Mouse (Mus musculus): ENCODE measurements around the gene Pias4. TPM values are rescaled to one million over a fixed set of nuclear protein-coding genes. Genes with fewer than 3 reads are reported as not detected.

Pias4 gene
- polyA plus RNA-seq, 1 experiment from 2014 or later = 34.7 TPM

DNA sequence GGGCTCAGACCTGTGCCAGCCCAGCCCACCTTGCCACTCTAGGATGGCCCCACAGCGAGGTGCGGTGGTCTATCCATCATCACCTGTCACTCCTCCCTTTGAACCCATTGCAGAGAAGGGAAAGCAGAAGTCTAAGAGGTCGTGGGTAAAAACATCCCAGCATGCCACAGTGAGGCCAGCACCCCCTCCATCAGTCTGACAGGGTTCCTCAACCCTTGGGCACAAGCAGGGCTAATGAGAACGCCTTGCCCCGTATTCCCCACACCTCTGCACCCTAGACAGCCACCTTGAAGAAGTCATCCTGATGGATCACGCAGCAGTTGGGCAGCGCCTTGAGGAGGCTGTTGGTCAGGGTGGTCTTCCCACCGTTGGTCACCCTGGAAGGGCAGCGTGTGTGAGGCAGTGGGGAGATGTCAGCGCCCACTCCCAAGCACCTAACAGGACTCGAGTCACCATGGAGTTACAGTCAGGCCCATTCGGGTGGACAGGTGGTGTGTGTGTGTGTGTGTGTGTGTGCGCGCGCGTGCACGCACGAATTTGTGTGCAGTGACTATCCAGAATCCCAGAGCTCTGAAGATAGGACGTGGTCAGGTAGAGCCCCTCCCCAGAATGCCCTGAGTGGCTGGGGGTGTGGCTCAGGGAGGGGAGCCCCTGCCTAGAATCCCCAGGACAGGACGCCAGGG lies 33.0 kb upstream of the Pias4 start:
- peak overlapping the region; percentile 55; the same call in 1 of the 2 replicates for H3K4me2 ChIP-seq (ENCODE audit: low read depth, low read length)
- H3K9me3 ChIP-seq (replicated peaks; ENCODE audit: control insufficient read depth, low read length) = no peaks in the 10 kb centered on the region
- no peak overlapping the region for H3K4me3 ChIP-seq (ENCODE audit: low read length)
- peak overlapping the region; percentile 96 for H3K27ac ChIP-seq (ENCODE audit: low read length)
- H3K27me3 ChIP-seq (ENCODE audit: control insufficient read depth, insufficient read depth, low read length) = 0 out of 2 replicates have a peak, but pooled peaks cover under 1% of the 10 kb centered on the region
- no peak for ATAC-seq (replicated peaks; ENCODE audit: extremely low read depth, insufficient read depth, low FRiP score)
- 57% methylated on average over 20 of the region's 20 CpGs for WGBS
- H3K36me3 ChIP-seq (ENCODE audit: control insufficient read depth, insufficient read depth) = no peaks in the 10 kb centered on the region
- H3K4me1 ChIP-seq (ENCODE audit: control insufficient read depth, insufficient read depth, low read length) = peaks cover 42% of the 10 kb centered on the region
- peak overlapping the region; percentile 75 for H3K9ac ChIP-seq (ENCODE audit: low read length)

DNA sequence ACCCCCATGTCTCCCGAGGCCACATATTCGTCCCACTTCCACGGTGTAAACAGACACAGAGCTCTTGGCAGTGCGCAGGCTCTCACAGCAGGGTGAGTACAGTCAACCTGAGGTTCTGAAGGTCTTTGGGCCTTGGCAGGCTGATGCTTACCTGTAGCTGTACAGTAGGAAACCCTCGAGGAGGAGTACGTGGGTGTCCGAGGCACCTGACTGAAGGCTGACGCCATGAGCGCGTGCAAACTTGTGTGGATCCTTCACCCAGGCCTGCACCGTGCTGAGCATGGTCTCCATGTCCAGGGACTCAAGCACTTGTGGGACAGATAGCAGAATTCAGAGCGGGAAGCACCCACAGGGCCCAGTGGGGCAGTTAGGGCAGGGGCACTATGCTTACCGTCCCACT lies 32.4 kb upstream of the Pias4 start:
- no peak for ATAC-seq (replicated peaks; ENCODE audit: extremely low read depth, insufficient read depth, low FRiP score)
- Histone ChIP-seq H3K9me3 (replicated peaks; ENCODE audit: control insufficient read depth, low read length) (no peaks in the 10 kb centered on the region), H3K4me1 (ENCODE audit: control insufficient read depth, insufficient read depth, low read length) (peaks cover 42% of the 10 kb centered on the region), H3K4me2 (ENCODE audit: low read depth, low read length) (peak overlapping the region; percentile 7; the same call in 1 of the 2 replicates), H3K27ac (ENCODE audit: low read length) (peak overlapping the region; percentile 96), H3K4me3 (ENCODE audit: low read length) (no peak overlapping the region), H3K9ac (ENCODE audit: low read length) (peak overlapping the region; percentile 75), H3K27me3 (ENCODE audit: control insufficient read depth, insufficient read depth, low read length) (0 out of 2 replicates have a peak, but pooled peaks cover 5% of the 10 kb centered on the region), H3K36me3 (ENCODE audit: control insufficient read depth, insufficient read depth) (no peaks in the 10 kb centered on the region)
- WGBS = 69% methylated on average over 13 of the region's 13 CpGs

DNA sequence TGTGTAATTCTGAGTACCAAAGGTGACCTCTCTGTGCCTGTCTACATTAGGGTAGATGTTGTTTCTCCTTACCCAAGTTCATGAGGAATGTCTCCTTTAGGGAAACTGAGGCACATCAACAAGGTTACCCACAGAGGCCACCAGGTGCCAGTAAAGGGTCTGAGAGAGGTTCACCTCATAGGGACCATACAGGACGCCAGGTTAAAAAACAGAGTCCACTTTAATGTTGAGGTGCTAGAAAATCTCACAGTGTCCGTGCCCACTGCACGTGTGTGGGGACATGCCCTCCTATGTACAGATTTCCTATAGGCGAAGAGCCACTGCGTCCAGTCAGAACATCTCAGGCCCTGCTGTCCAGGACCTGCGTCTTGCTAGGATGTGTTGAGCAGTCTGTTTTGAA lies 31.3 kb upstream of the Pias4 start:
- H3K9me3 ChIP-seq (replicated peaks; ENCODE audit: control insufficient read depth, low read length) = no peaks in the 10 kb centered on the region
- H3K4me3 ChIP-seq (ENCODE audit: low read length) = no peak overlapping the region
- ATAC-seq (replicated peaks; ENCODE audit: extremely low read depth, insufficient read depth, low FRiP score) = no peak
- H3K27ac ChIP-seq (ENCODE audit: low read length) = peak overlapping the region; percentile 96
- 0 out of 2 replicates have a peak, but pooled peaks cover 7% of the 10 kb centered on the region for H3K27me3 ChIP-seq (ENCODE audit: control insufficient read depth, insufficient read depth, low read length)
- peaks cover 44% of the 10 kb centered on the region for H3K4me1 ChIP-seq (ENCODE audit: control insufficient read depth, insufficient read depth, low read length)
- WGBS = 78% methylated on average over 6 of the region's 6 CpGs
- H3K4me2 ChIP-seq (ENCODE audit: low read depth, low read length) = peak overlapping the region; percentile 7; the same call in 1 of the 2 replicates
- no peaks in the 10 kb centered on the region for H3K36me3 ChIP-seq (ENCODE audit: control insufficient read depth, insufficient read depth)
- H3K9ac ChIP-seq (ENCODE audit: low read length) = peak overlapping the region; percentile 75

DNA sequence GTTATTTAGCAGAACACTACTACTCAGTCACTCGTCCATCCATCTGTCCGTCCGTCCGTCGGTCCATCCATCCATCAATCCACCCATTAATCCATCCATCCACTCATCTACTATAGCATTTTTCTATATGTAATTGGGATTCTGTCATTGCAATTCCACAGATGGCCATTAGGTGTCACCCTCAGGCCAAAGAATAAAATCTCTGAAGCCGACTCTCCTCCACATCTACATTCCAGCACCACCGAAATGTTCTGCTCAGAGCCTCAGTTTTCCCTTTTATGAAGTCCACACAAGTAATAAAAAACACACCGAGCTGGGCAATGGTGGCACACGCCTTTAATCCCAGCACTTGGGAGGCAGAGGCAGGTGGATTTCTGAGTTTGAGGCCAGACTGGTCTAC lies 30.5 kb upstream of the Pias4 start:
- peak overlapping the region; percentile 36; the same call in 1 of the 2 replicates for H3K4me2 ChIP-seq (ENCODE audit: low read depth, low read length)
- H3K4me1 ChIP-seq (ENCODE audit: control insufficient read depth, insufficient read depth, low read length) = peaks cover 42% of the 10 kb centered on the region
- no peak for ATAC-seq (replicated peaks; ENCODE audit: extremely low read depth, insufficient read depth, low FRiP score)
- peak overlapping the region; percentile 96 for H3K27ac ChIP-seq (ENCODE audit: low read length)
- H3K9me3 ChIP-seq (replicated peaks; ENCODE audit: control insufficient read depth, low read length) = no peaks in the 10 kb centered on the region
- no peak overlapping the region for H3K4me3 ChIP-seq (ENCODE audit: low read length)
- H3K36me3 ChIP-seq (ENCODE audit: control insufficient read depth, insufficient read depth) = no peaks in the 10 kb centered on the region
- peak overlapping the region; percentile 86 for H3K9ac ChIP-seq (ENCODE audit: low read length)
- WGBS = 2% methylated on average over 9 of the region's 9 CpGs
- H3K27me3 ChIP-seq (ENCODE audit: control insufficient read depth, insufficient read depth, low read length) = 0 out of 2 replicates have a peak, but pooled peaks cover 7% of the 10 kb centered on the region

DNA sequence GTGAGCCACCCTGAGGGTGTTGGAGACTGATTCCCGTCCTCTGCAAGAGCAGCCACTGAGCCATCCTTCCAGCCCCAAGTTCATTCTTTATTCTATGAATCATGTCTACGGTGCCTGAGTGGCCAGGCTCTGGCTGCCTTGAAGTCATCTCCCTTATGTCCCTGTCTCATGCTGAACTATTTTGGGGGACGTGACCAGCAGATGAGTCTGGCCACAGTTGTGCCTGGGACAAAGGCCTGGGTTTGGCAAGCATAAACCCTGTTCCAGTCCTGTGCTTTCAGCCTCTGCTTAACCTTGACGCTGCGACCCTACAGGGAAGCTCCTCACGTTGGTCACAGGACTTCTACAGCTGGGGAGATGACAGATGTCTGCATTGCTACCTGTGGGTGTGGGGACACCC lies 29.6 kb upstream of the Pias4 start:
- no peaks in the 10 kb centered on the region for H3K36me3 ChIP-seq (ENCODE audit: control insufficient read depth, insufficient read depth)
- ATAC-seq (replicated peaks; ENCODE audit: extremely low read depth, insufficient read depth, low FRiP score) = no peak
- 0 out of 2 replicates have a peak, but pooled peaks cover 7% of the 10 kb centered on the region for H3K27me3 ChIP-seq (ENCODE audit: control insufficient read depth, insufficient read depth, low read length)
- H3K4me2 ChIP-seq (ENCODE audit: low read depth, low read length) = peak overlapping the region; percentile 77
- H3K4me3 ChIP-seq (ENCODE audit: low read length) = peak overlapping the region; percentile 61
- H3K4me1 ChIP-seq (ENCODE audit: control insufficient read depth, insufficient read depth, low read length) = peaks cover 40% of the 10 kb centered on the region
- WGBS = 29% methylated on average over 6 of the region's 6 CpGs
- peak overlapping the region; percentile 100 for H3K27ac ChIP-seq (ENCODE audit: low read length)
- peak overlapping the region; percentile 86 for H3K9ac ChIP-seq (ENCODE audit: low read length)
- no peaks in the 10 kb centered on the region for H3K9me3 ChIP-seq (replicated peaks; ENCODE audit: control insufficient read depth, low read length)

DNA sequence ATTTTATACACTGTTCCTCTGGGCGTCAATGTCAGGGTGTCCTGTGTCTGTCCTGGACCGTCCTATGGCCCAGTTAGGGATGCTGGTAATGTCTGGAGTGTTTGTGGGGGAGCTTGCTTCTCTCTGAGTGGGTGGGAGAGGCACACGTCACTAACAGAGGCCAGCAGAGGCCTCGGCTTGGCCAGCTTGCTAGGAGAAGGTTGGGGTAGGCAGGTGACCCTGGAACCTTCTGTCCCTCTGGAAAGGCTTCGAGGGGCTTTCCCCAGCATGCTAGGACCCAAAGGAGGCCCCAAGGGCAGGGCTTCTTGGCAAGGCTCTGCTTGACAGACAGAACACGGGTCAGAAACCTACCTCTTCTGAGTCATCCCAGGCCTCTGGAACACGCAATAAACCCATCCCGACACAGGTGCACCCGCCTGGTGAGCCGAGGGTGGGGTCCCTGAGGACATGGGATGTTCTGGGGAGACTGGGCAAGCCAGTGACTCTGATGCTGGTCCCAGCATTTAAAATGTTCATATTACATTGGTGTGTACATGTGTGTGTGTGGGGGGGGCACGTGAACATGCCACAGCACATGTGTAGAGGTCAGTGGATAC lies 28.8 kb upstream of the Pias4 start:
- ATAC-seq (replicated peaks; ENCODE audit: extremely low read depth, insufficient read depth, low FRiP score) = no peak
- H3K36me3 ChIP-seq (ENCODE audit: control insufficient read depth, insufficient read depth) = no peaks in the 10 kb centered on the region
- peaks cover 43% of the 10 kb centered on the region for H3K4me1 ChIP-seq (ENCODE audit: control insufficient read depth, insufficient read depth, low read length)
- H3K4me3 ChIP-seq (ENCODE audit: low read length) = peak overlapping the region; percentile 61
- no peaks in the 10 kb centered on the region for H3K9me3 ChIP-seq (replicated peaks; ENCODE audit: control insufficient read depth, low read length)
- 0 out of 2 replicates have a peak, but pooled peaks cover 7% of the 10 kb centered on the region for H3K27me3 ChIP-seq (ENCODE audit: control insufficient read depth, insufficient read depth, low read length)
- 42% methylated on average over 11 of the region's 11 CpGs for WGBS
- H3K4me2 ChIP-seq (ENCODE audit: low read depth, low read length) = peak overlapping the region; percentile 77
- H3K9ac ChIP-seq (ENCODE audit: low read length) = peak overlapping the region; percentile 86
- peak overlapping the region; percentile 100 for H3K27ac ChIP-seq (ENCODE audit: low read length)

DNA sequence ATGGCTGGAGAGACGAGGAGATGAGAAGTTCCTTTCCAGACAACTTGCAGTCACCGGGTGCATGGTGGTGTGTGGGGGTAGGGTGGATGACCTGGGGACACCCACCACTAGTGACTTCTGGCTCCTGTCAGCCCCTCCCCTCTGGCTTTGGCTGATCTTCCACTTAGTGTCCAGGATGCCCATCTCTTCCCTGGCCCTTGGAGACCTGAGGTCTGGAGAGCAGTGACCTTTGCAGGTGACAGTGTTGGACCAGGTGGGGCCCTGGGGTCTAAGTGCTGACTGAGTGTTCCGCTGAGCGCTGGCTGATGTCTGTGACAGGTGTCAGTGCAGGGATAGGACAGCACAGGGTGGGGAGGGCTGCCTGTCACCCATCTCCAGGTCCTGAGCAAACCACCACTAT lies 27.6 kb upstream of the Pias4 start:
- Histone ChIP-seq H3K4me2 (ENCODE audit: low read depth, low read length) (peak overlapping the region; percentile 77), H3K27ac (ENCODE audit: low read length) (peak overlapping the region; percentile 100), H3K27me3 (ENCODE audit: control insufficient read depth, insufficient read depth, low read length) (0 out of 2 replicates have a peak, but pooled peaks cover 7% of the 10 kb centered on the region), H3K9me3 (replicated peaks; ENCODE audit: control insufficient read depth, low read length) (no peaks in the 10 kb centered on the region), H3K4me3 (ENCODE audit: low read length) (peak overlapping the region; percentile 61), H3K36me3 (ENCODE audit: control insufficient read depth, insufficient read depth) (peaks cover 2% of the 10 kb centered on the region; the same call in 1 of the 2 replicates), H3K4me1 (ENCODE audit: control insufficient read depth, insufficient read depth, low read length) (peaks cover 35% of the 10 kb centered on the region), H3K9ac (ENCODE audit: low read length) (peak overlapping the region; percentile 86)
- ATAC-seq (replicated peaks; ENCODE audit: extremely low read depth, insufficient read depth, low FRiP score) = no peak
- 30% methylated on average over 4 of the region's 4 CpGs for WGBS

DNA sequence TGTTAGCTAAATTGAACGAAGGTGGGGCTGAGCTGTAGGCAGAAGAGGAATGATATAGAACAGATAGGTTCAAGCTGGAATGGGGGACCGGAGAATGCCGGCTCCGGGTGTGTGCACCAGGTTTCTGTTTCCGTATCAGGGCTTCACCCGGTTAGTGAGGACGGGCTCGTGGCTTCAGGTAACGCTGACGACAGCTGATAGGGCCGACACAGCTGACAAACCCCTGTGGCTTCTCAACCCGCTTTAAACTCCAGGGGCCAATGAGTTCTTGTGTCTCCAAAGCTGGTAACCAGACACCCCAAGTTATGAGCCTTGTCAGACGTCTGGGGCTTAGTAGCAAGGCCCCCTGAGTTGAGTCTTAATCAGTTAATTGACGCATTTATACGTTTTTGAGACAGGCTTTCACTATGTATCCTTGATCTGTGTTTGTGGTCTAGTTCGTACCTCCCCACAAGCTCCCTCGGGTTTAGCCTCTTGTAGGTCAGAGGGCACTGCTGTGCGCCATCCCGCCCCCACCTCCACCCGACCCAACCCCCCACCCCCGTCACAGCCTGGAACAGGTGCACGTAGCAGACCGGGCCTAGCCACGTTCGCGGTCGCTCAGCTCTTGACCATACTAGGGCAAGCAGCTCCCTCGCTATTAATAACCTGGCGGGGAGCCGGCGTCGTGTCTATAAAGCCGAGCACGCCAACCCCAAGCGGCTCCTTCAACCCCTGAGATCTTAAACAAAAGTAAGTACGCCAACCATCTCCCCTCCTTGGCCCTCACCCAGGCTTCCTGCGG lies 26.5 kb upstream of the Pias4 start:
- peak overlapping the region; percentile 100 for H3K27ac ChIP-seq (ENCODE audit: low read length)
- 5% methylated on average over 37 of the region's 37 CpGs for WGBS
- 0 out of 2 replicates have a peak, but pooled peaks cover 7% of the 10 kb centered on the region for H3K27me3 ChIP-seq (ENCODE audit: control insufficient read depth, insufficient read depth, low read length)
- peaks cover 30% of the 10 kb centered on the region for H3K4me1 ChIP-seq (ENCODE audit: control insufficient read depth, insufficient read depth, low read length)
- peaks cover 6% of the 10 kb centered on the region for H3K36me3 ChIP-seq (ENCODE audit: control insufficient read depth, insufficient read depth)
- peak overlapping the region; percentile 61 for H3K4me3 ChIP-seq (ENCODE audit: low read length)
- peak; percentile 68 for ATAC-seq (replicated peaks; ENCODE audit: extremely low read depth, insufficient read depth, low FRiP score)
- H3K9ac ChIP-seq (ENCODE audit: low read length) = peak overlapping the region; percentile 86
- H3K4me2 ChIP-seq (ENCODE audit: low read depth, low read length) = peak overlapping the region; percentile 77
- H3K9me3 ChIP-seq (replicated peaks; ENCODE audit: control insufficient read depth, low read length) = no peaks in the 10 kb centered on the region
